Mouse (Mus musculus) left cerebral cortex, postnatal 10 days (tissue): ENCODE results near the gene Lama1. TPM values are rescaled to one million over a fixed set of nuclear protein-coding genes. Genes with fewer than 3 reads are reported as not detected.

ENCODE experiments used
- total RNA-seq, 2 experiments: library from RNA; stranded (reverse); gene quantifications; 2 replicates each; pipeline ENCODE4 v1.2.3; 2021

The Lama1 gene
- total RNA-seq, 2 experiments from 2014 or later, result 5.8 to 6.8 TPM

Other genes with a start within 250 kb of the Lama1 start
- not detected for gene Lrrc30, start 64.5 kb upstream of the Lama1 start, total RNA-seq